Mouse (Mus musculus) thymus, adult 18-20 months (tissue): ENCODE data around the gene Pebp1.
"Not testable (repeated sequence)": the region's sequence is repeated elsewhere in the genome, so short reads cannot be mapped to it uniquely, and the experiment has no call there.

Source experiments
- DNase-seq, 2 experiments: peaks; one replicate each; pipeline ENCODE4 v3.0.0; 2022; ENCODE audit warnings: mixed read lengths in 2 of 2

Gene Pebp1

DNA sequence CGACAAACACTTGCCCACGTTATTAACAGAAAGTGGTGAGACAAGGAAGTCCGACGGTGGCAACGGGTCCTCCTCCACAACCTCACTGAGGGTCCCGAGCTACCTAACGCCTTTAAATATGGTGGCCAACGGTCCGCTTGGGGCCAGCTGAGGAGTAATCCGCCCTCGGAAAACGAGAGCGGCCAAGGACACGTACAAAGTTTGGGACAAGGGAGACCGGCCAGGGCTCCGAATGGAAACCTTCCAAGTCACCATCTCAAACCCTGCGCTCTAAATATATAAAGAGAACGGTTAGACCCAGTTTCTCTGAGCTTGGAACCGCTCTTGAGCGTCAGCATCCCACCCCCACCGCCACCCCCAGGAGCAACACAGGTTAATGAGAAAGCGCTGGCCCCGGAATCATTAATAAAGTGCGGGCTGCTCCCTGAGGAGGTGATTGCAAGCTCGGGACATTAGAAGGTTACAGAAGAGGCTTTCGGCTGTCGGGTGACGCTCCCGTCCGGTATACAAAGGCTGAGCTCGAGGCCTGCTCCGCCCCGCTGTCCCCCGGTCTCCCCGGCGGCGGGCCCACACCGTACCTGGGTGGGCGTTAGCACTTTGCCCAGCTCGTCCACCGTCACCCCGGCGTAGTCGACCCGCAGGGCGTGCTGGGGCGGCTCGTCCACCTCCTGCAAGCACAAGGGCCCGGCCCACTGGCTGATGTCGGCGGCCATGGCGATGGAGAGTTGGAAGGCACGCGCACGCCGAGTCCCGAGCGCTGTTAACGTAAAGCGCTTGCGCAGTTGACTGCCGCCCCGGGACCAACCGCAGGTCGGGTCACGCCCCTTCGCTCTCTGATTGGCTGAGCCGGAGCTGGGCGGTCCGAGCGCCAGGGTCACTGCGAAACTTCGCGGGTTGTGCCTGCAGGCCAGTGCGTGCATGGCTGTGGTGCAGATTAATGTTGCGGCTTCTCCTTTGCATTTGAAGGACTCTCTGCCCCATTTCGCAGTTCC is at the start of gene Pebp1:
Gene Pebp1, minus strand, starts transcription at position 795 of the 992 bp plus-strand sequence.
- DNase-seq, result peak; percentile 88 to 90

DNA sequence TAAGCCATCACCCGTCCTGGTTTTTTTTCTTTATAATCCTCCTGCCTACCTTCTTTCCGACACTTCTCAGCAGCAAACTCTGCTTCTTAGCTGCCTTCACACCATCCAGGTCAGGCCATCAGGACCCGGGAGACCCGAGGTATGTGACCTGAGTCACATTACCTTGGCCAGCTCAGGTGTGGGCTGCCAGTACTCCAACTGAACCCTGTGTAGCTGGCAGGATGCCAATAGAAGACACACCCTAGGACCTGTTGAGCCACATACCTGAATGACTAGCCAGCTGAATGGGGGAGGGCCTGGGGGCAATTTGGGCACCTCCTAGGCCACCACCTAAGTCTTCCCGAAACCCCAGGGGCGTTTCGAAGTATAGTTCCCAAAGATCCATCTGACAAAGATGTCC is 43.0 kb upstream of the Pebp1 start:
- DNase-seq, result no peak

DNA sequence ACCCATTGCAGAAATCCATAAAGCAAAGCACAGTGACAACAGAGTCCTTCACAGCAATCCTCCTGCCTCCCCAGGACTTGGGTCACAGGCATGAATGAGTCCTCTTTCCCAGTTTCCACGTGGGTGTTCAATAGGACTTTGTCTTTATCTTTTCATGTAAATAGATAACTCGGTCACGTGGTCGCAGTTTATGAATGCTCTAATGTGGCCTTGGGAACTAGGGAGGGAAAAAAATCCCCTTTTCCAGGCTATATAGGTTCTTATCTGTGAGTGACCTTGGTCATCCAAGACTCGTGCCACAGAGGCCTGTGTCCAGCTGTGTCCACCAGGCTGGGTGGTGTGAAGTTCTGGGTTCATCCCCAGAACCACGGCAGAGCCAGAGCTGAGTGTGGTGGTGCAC is 39.0 kb upstream of the Pebp1 start:
- DNase-seq, result no peak

DNA sequence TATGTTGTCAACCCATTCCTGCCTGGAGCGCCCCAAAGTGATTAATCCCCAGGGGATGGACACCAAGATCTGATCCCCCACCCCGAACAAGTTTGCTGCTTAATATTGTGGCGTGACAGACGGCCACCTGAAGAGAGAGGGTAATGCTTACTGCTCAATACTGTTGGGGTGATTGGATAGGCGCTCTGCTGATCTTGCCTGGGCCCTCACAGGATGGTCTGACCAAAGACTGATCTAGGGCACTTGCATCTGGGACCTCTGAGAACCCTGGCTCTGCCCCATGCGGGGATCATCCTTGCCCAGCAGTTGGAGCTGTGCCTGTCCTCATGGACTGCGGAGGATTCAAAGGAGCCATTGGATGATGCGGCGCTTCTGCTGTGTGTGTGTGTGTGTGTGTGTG is 36.3 kb upstream of the Pebp1 start:
- no peak for DNase-seq

DNA sequence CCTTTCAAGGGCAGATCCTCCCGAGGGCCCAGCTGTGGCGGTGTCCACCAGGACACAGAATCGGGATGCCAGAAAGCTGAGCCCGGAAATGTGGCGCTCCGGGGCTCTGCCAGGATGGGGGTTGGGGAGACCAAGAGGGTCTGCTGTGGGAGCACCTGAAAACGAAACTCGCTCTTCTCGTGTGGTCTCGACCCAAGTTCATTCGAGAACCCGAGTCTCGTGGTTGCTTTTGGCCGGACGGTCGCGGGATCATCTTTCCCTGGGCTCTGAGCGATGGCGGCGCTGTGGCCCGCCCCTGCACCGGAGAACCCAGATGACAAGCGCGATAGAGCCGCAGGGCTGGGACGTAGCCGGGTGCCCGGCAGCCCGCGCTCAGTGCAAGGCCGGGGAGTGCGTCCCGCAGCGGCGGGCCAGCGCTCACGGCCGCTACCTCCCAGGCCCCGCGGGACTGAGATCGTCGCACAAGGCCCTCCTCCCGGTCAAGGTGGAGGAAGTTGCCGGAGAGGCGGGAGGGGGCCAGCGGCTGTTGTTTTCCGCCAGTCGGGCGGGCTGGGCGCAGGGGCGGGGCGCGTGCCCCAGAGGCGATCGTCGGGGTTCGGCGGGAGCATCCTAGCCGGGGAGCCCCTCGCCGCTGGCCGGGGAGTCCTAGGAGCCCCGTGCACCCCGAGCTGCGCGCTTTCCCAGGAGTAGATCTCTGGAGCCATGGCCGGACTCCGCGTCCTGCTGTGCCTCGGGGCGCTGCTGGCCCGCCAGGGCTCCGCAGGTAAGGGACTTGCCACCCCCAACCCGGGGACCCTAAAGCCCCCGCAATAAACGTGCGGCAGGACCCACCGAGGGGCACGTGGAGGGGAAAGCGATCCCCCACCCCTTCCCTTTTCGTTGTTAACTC is 31.6 kb upstream of the Pebp1 start, which contains the start of gene Vsig10:
Gene Vsig10, plus strand, starts transcription at position 343 of the 889 bp plus-strand sequence.
- peak; percentile 8 to 17 for DNase-seq

DNA sequence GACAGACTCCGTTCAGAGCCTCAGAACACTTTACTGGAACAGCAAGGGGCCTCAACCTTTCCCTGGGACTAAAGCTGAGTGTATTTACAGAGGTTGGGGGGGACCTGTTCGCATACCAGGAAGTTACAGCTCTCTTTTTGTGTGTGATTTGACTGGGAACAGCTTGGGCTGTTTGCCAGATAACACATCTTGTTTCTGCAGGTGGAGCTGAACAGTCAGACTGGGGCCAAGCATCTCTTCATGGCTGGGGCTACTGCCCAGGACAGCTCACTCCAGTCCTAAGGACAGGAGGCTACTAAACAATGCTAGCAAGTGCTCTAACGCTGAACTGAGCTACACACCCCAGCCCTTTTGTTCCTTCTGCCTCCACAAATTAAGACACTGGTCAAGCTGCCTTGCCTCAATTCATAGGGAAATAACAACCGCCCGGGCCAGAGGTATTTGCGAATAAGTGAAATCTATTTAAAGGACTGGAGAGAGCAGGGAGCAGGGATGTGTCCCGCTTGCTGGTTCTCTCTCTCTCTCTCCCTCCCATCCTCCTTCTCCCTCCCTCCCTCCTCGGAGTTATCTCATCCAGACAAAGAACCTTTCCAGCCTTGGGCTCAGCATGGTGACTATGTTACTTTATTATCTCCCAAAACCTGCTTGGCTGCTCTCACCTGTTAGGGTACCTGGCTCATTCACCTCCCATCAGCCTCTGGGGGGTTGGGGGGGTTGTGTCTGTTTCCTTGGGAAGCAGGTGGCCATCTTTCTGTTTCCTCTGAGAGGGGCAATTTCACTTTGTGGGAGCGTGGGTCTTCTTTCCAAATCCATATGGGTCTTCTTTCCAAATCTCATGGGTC is 27.4 kb upstream of the Pebp1 start:
- DNase-seq, result no peak

DNA sequence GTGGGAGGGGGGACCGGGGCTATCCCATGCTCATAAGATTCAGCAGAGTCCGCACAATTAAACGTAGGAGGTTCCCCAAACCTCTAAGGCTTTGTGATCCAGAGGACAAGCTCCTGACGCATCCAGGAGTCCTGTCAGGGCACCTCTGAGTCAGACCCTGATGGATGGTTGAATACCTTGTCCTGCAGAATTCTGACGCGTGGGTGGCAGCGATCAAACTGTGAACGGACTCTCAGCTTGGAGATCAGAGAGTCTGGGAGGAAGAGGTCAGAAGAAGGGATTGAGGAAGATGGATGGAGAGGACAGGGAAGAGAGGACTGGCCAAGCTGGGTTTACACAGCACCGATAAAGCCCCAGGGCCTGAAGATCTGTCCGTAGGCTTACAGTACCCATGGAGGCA is 26.5 kb upstream of the Pebp1 start:
- DNase-seq, result no peak

DNA sequence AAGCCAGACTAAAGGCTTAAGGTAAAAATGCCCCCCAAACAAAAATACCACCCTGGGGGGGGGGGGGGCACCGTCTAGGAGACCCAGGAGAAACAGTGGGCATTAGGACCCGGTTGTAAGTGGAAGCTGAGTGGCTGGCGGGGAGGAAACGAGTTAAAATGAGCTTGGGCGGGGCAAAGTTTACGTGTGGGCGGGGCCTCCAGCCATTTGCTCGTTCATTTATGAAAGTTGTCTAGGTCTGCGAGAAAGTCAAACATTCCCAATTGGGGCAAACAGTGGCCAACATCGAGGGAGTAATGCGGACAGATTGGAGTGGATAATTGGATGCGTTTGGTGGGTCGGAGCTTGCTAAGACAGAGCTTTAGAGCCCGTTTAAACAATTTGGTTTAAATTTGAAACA is 26.0 kb upstream of the Pebp1 start:
- DNase-seq, result no peak

DNA sequence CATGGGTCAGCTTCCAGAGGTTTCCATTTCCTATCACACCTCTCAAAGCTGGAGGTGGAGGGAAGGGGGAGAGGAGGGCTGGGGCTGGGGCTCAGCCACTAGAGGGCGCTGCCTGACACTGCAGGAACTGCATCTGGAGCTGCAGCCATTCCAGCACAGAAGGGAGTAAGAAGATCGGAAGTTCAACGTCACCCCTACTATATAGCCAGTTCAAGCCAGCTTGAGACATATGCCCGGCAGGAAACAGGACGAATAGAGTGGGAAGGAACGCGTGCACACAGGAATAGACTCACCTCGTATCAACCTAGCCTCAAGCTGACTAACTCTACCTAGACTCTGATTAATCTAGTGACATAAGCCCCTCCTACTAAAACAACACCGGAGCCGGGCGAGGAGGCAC is 20.3 kb upstream of the Pebp1 start:
- peak; percentile 37 to 52 for DNase-seq

DNA sequence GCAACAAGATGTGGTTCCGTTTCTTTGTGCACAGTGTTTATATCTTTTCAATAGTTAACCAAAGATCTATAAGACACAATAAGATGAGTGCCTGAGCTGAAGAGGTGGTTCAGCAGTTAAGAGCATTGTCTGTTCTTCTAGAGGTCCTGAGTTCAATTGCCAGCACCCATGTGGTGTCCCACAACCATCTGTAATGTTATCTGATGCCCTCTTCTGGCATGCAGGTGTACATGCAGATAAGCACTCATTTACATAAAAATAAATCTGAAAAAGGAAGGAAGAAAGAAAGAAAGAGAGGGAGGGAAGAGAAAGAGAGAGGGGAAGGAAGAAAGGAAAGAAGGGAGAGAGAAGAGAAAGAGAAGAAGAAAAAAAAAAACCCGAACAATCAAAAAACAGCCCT is 19.4 kb upstream of the Pebp1 start:
- DNase-seq, result no peak

DNA sequence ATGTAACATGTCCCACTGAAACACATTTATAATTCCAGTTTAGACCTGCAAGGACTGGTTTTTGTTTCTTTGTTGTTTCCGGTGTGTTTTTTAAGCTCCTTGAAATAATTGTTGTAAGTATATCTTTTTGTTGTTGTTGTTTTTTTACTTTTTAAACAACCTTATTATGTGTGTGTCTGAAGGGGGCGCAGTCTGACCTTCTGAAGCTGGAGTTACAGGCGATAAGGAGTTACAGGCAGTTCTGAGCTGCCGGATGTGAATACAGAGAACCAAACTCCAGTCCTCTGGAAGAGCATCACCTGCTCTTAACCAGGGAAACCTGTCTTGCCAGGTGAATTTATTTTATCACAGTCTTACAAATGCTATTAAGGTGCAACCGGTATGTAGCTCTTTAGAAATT is 18.3 kb upstream of the Pebp1 start:
- no peak for DNase-seq

DNA sequence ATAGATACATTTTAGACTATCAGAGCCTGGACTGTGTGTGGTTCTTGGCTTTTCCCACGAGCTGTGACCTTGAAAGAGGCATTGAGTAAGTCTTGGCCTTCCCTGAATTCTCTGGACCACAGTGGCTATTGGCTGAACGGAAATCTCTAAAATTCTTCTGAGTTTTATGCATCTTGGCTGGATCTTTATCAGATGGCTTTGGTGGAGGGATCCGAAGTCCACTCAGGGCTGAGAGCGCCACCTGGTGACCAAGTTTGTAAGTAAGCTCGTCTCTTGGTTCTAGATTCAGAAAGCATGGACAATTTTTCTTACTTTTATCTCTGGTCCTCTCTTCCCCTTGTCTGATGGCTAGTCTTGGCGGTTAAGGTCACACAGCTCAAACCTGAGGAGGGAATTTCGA is 17.5 kb upstream of the Pebp1 start:
- DNase-seq, result peak; percentile 21

DNA sequence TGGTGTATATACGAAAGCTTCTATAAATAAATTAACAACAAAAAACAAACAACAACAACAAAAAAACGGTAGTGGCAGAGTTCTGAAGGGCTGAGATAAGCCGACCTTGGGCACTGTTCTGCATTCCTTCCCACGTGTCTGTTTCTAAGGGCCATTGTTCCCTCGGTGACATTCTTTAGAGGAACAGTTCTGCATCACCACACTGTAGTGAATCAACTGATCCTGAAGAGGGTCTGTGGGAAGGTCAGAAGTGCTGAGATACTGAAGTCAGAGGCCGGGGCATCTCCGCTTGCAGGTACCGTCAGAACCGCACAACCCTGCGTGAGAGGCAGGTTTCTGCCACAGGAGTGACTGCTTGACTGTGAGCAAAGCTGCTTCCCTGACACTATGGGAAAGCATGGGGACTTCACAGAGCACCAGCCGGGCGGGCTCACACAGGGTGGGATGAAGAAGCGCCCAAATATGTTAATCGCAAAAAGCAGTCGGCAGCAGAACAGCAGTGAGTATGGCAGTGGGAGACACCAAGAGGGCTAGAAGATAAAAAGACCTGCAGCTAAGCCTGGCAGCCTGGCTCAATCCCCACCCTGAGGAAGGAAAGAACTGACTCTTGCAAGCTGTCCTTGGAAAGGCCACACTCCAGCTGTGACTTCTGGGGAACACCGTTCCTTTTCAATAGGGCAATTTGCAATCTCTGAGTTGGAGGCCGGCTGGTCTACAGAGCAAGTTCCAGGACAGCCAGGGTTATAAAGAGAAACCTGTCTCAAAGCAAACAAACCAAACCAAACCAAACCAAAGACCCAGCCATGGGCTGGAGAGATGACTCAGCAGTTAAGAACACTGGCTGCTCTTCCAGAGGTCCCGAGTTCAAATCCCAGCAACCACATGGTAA is 16.5 kb upstream of the Pebp1 start:
- no peak for DNase-seq

DNA sequence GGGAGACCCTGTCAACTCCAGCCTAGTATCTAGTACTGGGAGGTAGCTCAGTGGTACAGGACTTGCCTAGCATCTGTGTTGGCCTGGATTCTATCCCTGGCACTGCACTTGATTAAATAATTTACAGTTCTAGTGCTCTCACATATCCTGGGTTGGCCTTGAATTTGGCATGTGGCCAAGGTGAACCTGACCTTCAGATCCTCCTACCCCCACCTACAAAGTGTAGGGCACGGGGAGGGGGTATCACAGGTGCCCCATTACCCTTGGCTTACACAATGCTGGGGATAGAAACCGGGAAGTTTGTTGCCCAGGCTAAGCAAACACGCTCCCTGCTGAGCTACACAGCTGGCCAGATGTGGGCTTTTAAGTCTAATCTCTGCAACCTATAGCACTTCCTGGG is 15.5 kb upstream of the Pebp1 start:
- no peak for DNase-seq

DNA sequence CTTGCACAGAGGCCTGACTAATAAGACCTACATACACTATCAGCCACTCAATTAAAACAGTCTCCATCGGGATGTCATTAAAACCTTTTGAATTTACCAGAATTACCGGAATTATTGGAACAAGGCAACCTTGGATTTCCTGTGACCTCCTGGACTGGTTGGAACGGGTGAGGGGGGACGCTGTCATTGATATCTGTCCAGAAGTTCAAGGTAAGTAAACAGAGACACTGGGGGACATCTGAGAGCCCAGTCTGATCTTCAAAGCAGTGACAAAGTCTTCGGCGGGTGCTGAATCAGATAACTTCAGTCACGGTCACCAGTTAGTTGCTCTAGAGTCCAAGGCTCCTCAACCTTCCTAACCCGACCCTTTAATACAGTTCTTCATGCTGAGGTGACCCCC is 7.6 kb upstream of the Pebp1 start:
- no peak for DNase-seq

DNA sequence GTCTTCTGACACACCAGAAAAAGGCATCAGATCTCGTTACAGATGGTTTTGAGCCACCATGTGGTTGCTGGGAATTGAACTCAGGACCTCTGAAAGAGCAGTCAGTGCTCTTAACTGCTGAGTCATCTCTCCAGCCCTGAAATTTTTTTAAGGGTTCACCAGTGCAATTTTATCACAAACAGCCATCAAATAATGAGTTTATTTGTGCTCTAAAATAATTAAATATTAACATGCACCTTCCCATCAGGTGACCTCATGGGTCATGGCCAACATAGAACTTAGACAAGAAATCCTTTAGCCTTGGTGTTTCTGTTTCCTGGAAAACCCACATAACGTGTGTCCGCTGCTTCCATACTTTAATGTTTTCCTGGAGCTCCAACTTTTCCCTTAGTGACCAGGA is 6.4 kb upstream of the Pebp1 start:
- not testable (repeated sequence) for DNase-seq

DNA sequence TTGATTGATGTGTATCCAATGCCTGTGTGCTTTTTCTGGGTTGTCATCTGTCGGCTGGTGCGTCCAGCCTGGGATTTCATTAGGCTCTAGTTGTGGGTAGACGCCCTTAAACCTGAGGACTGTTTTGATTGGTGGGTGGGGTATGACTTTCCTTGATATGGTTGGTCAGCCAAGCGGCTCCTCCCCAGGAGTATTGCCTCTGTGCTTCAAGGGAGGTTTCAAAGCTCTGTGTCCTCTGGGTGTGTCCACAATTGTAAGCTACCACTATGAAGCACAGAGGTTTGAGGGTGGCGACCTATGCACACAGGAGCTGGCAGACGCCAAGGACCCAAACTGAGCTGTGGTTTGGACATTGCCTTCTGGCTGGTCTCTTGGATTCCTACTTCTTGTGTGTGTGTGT is 5.1 kb upstream of the Pebp1 start:
- no peak for DNase-seq

DNA sequence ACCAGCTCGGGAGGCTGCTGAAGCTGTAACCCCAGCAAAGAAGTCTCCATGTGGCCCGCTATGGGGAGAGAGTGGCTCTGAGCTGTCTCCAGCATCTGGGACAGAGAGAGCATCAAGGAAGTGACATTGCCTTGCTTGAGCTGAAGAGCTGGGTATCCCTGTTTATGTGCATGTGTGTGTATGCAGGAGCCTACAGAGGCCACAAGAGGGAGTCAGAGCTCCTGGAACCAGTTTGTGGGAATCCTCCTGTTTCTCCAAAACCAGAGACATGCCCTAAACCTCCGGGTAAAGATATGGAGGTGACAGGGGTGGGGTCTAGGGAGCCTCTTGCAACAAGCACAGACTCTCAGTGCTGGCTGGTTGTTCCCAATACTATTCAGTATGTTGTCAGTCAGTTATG is 3.9 kb upstream of the Pebp1 start:
- DNase-seq, result no peak

DNA sequence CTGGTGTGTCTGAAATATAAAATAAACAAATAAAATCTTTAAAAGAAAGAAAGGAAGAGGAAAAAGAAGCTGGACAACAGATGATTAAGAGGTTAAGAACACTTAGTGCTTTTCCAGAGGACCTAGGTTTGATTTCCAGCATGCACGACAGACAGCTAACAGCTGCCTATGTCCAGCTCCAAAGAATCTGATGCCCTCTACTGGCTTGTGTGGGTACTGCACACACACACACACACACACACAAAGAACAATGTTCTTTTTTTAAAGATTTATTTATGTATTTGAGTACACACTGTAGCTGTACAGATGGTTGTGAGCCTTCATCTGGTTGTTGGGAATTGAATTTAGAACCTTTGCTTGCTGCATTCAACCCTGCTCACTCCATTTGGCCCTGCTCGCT is 2.7 kb upstream of the Pebp1 start:
- no peak for DNase-seq

DNA sequence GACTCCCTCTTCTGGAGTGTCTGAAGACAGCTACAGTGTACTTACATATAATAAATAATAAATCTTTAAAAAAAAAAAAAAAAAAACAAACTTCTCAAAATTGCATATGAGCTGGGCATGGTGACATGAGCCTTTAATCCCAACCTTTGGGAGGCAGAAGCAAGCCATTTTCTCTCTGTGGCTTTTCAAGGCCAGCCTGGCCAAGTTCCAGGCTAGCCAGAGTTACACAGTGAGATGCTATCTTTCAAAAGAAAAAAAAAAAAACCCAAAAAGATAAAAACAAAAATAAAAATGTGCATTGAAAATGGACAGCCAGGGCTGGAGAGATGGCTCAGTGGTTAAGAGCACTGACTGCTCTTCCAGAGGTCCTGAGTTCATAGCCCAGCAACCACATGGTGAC is 2.2 kb upstream of the Pebp1 start:
- DNase-seq, result no peak

DNA sequence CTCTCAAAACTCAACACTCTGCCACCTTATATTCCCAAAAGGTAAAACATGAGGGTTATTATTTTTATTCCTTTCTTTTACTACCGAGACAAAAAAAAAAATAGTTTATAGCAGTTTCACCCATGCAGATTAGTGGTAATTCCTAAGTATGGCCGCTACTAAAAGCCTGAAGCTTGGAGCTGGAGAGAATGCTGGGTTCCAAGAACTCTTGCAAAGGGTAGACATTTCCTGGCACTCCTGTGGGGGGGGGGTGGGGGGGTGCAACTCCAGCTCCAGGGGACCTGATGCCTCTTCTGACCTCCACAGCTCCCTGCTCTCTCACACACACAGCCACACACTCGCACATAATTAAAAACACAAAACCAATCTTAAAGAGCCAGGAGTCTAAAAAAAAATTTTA is 1.1 kb downstream of the Pebp1 start:
- DNase-seq, result no peak

DNA sequence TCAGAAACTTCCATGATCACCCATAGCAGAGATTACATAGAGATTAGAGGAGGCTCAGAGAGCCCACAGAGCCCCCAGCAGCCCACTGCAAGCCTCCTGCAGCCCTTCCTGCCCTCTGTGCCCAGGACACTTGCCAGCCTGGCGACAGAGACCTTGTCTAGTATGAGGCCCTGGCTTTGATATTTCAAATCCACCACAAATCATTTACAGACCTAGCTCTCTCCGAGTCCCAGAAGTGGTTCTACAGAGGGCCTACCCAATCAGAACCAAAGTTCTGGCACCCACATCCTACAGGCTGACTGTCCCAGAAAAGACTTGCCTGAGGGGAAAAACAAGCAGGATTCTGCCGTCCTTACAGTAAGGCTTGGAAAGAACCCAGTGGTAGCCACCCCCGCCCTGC is 2.2 kb downstream of the Pebp1 start:
- no peak for DNase-seq
